Mouse (Mus musculus): Measurements from ENCODE around the gene Fam216a. TPM values are rescaled to one million over a fixed set of nuclear protein-coding genes. Genes with fewer than 3 reads are reported as not detected.
"Not testable (repeated sequence)": the region's sequence is repeated elsewhere in the genome, so short reads cannot be mapped to it uniquely, and the experiment has no call there.

Fam216a gene
- polyA plus RNA-seq (2014; fragmentation: Nextera tagmentation; extraction: Ambion mirVana): 99.6 and 107 TPM in 2 replicates

DNA sequence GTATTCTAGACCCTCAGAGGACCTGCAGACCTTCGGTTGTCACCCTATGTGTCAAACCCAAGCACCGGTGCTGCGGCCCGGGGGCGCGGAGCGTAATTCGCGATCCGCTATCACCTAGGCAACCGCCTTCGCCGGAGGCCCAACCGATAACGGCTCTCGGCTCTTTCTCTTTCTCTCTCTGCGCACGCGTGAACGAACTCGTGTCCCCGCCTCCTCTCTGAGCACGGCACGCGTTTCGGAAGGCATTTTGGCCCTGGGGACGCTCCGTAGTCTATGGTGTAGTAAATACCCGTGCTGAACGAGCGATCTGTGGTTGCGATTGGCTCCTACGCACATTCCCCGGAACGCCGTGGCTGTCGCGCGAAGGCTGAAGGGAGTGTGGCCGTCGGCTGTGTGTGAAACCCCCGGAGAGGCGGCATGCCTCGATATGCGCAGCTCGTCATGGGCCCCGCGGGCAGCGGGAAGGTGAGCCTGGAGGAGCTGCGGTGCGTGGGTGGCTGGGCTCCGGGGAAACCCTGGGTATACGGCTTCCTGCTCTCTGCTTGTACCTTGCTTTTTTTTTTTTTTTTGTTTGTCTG, at the start of gene Fam216a:
TSS of gene Fam216a (minus strand) at position 173 of the 578 bp plus-strand sequence.
- Histone ChIP-seq H3K4me1 (ENCODE audit: control insufficient read depth, insufficient read depth, low read length) (no peaks in the 10 kb centered on the region), H3K9ac (ENCODE audit: low read length) (peak within 1 kb of the TSS; percentile 69), H3K27ac (replicated peaks; ENCODE audit: low read depth, low read length) (peak within 1 kb of the TSS; percentile 94), H3K36me3 (ENCODE audit: control insufficient read depth, insufficient read depth, low read length) (peaks cover 10% of the 10 kb centered on the region; the same call in 1 of the 2 replicates), H3K4me2 (ENCODE audit: low read depth, severe bottlenecking) (peak within 1 kb of the TSS; percentile 65), H3K4me3 (ENCODE audit: low read depth, low read length) (peak within 1 kb of the TSS; percentile 64), H3K27me3 (ENCODE audit: control insufficient read depth, insufficient read depth, low read length) (no peaks in the 10 kb centered on the region), H3K9me3 (ENCODE audit: control insufficient read depth, low read length) (no peaks in the 10 kb centered on the region)
- ATAC-seq (ENCODE audit: insufficient number of reproducible peaks, low FRiP score, low TSS enrichment, low read depth): peak; percentile 91
- WGBS: under 1% methylated on average over 53 of the region's 53 CpGs
- peak; percentile 100 for DNase-seq (ENCODE audit: low spot score)

DNA sequence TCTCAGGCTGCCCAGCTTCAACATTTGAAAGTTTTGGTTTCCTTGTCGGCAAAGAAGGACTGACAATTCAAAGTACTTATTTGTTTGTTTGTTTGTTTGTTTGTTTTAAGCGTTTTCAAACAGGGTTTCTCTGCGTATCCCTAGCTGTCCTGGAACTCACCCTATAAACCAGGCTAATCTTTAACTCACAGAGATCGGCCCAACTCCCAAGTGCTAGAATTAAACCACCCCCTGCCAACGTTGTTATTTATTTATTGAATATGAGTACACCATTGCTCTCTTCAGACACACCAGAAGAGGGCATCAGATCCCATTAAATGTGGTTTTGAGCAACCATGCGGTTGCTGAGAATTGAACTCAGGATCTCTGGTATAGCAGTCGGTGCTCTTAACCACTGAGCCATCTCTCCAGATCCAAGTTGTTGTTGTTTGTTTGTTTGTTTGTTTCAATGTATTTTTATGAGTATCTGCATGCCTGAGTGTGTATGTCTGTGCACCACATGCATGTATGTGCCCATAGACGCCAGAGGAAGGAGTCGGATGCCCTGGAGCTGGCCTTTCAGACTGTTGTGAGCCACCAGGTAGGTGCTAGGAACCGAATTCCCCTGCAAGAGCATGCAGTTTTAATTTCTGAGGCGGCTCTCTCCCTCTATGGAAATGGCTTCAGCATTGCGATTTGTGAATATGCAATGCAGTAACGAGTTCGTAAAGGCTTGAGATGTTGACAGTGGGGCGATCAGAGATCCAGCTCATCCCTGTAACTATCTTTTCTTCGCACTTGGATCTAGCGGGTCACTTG, 49.3 kb upstream of the Fam216a start, which contains the start of gene Anapc7:
TSS of gene Anapc7 (plus strand) at position 423 of the 798 bp plus-strand sequence.
- H3K9ac ChIP-seq (ENCODE audit: low read length): peak within 1 kb of the TSS; percentile 89
- peak within 1 kb of the TSS; percentile 93 for H3K4me3 ChIP-seq (ENCODE audit: low read depth, low read length)
- H3K4me2 ChIP-seq (ENCODE audit: low read depth, severe bottlenecking): peak within 1 kb of the TSS; percentile 93
- WGBS: 25% methylated on average over 17 of the region's 17 CpGs
- no peaks in the 10 kb centered on the region; the same call in 1 of the 2 replicates for H3K4me1 ChIP-seq (ENCODE audit: control insufficient read depth, insufficient read depth, low read length)
- H3K27me3 ChIP-seq (ENCODE audit: control insufficient read depth, insufficient read depth, low read length): no peaks in the 10 kb centered on the region
- peak within 1 kb of the TSS; percentile 64; the same call in 1 of the 2 replicates for H3K27ac ChIP-seq (replicated peaks; ENCODE audit: low read depth, low read length)
- no peak for DNase-seq (ENCODE audit: low spot score)
- no peaks in the 10 kb centered on the region for H3K9me3 ChIP-seq (ENCODE audit: control insufficient read depth, low read length)
- no peak for ATAC-seq (ENCODE audit: insufficient number of reproducible peaks, low FRiP score, low TSS enrichment, low read depth)
- H3K36me3 ChIP-seq (ENCODE audit: control insufficient read depth, insufficient read depth, low read length): no peaks in the 10 kb centered on the region

DNA sequence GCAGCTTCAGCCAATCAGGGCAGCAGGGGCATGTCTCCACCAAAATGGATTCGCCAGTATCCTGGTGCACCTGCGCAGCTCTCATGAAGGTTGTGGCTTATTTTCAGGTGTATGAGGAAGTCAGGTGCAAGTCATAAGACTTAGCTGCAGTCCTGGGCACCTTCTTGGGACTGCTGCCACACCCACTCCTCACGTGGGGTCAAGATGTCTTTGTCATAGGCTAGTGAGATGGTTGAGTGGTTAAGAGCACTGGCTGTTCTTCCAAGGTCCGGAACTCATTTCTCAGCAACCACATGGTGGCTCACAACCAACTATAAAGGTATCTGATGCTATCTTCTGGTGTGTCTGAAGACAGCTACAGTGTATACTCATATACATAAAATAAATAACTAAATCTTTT, 48.5 kb upstream of the Fam216a start:
- not testable (repeated sequence) for H3K9ac ChIP-seq (ENCODE audit: low read length); H3K36me3 ChIP-seq (ENCODE audit: control insufficient read depth, insufficient read depth, low read length); ATAC-seq (ENCODE audit: insufficient number of reproducible peaks, low FRiP score, low TSS enrichment, low read depth); H3K4me1 ChIP-seq (ENCODE audit: control insufficient read depth, insufficient read depth, low read length); H3K27me3 ChIP-seq (ENCODE audit: control insufficient read depth, insufficient read depth, low read length); H3K4me2 ChIP-seq (ENCODE audit: low read depth, severe bottlenecking); DNase-seq (ENCODE audit: low spot score); H3K27ac ChIP-seq (replicated peaks; ENCODE audit: low read depth, low read length); H3K9me3 ChIP-seq (ENCODE audit: control insufficient read depth, low read length); H3K4me3 ChIP-seq (ENCODE audit: low read depth, low read length)
- 70% methylated on average over 4 of the region's 4 CpGs for WGBS

DNA sequence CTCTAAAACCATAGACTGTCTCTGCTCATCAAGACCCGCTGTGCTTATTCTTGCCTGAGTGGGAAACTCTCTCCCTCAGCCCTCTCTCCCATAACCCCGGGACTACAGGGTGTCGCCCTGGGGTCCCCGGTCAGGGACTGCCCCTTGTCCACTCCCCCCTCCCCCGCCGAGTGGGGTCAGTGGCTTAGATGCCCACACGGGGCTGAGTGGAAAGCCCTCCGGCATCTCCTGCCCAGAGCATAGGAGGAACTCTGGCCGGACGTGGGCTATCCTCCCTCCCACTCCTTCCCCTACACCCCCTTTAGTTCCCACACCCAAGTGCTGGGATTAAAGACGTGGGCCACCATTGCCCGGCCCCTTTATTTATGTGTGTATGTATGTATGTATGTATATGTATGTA, 43.3 kb upstream of the Fam216a start:
- H3K27me3 ChIP-seq (ENCODE audit: control insufficient read depth, insufficient read depth, low read length): no peaks in the 10 kb centered on the region
- 91% methylated on average over 12 of the region's 12 CpGs for WGBS
- no peaks in the 10 kb centered on the region for H3K4me1 ChIP-seq (ENCODE audit: control insufficient read depth, insufficient read depth, low read length)
- H3K9ac ChIP-seq (ENCODE audit: low read length): no peak overlapping the region
- H3K4me3 ChIP-seq (ENCODE audit: low read depth, low read length): no peak overlapping the region
- DNase-seq (ENCODE audit: low spot score) (no peak), ATAC-seq (ENCODE audit: insufficient number of reproducible peaks, low FRiP score, low TSS enrichment, low read depth) (no peak)
- no peaks in the 10 kb centered on the region; the same call in 1 of the 2 replicates for H3K9me3 ChIP-seq (ENCODE audit: control insufficient read depth, low read length)
- H3K27ac ChIP-seq (replicated peaks; ENCODE audit: low read depth, low read length): no peak overlapping the region
- no peak overlapping the region for H3K4me2 ChIP-seq (ENCODE audit: low read depth, severe bottlenecking)
- H3K36me3 ChIP-seq (ENCODE audit: control insufficient read depth, insufficient read depth, low read length): no peaks in the 10 kb centered on the region

DNA sequence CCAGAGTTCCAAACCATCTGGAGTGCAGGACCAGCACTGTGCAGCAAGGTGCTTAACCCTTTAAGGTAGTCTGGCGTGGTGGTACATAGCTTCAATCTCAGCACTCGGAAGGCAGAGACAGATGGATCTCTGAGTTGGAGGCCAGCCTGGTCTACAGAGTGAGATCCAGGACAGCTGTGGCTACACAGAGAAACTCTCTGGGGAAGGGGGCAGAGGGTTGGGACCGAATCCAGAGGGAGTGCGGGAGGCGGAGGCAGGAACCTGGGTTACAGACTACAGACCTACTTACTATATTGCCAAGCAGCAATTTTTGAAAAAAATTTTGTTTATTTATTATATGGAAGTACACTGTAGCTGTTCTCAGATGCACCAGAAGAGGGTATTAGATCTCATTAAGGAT, 42.2 kb upstream of the Fam216a start:
- H3K9ac ChIP-seq (ENCODE audit: low read length): no peak overlapping the region
- no peak overlapping the region for H3K4me2 ChIP-seq (ENCODE audit: low read depth, severe bottlenecking)
- H3K27me3 ChIP-seq (ENCODE audit: control insufficient read depth, insufficient read depth, low read length): no peaks in the 10 kb centered on the region
- H3K27ac ChIP-seq (replicated peaks; ENCODE audit: low read depth, low read length): no peak overlapping the region
- no peak overlapping the region for H3K4me3 ChIP-seq (ENCODE audit: low read depth, low read length)
- H3K4me1 ChIP-seq (ENCODE audit: control insufficient read depth, insufficient read depth, low read length): no peaks in the 10 kb centered on the region
- ATAC-seq (ENCODE audit: insufficient number of reproducible peaks, low FRiP score, low TSS enrichment, low read depth) (no peak), DNase-seq (ENCODE audit: low spot score) (no peak)
- no peaks in the 10 kb centered on the region; the same call in 1 of the 2 replicates for H3K36me3 ChIP-seq (ENCODE audit: control insufficient read depth, insufficient read depth, low read length)
- 90% methylated on average over 5 of the region's 5 CpGs for WGBS
- H3K9me3 ChIP-seq (ENCODE audit: control insufficient read depth, low read length): no peaks in the 10 kb centered on the region; the same call in 1 of the 2 replicates

DNA sequence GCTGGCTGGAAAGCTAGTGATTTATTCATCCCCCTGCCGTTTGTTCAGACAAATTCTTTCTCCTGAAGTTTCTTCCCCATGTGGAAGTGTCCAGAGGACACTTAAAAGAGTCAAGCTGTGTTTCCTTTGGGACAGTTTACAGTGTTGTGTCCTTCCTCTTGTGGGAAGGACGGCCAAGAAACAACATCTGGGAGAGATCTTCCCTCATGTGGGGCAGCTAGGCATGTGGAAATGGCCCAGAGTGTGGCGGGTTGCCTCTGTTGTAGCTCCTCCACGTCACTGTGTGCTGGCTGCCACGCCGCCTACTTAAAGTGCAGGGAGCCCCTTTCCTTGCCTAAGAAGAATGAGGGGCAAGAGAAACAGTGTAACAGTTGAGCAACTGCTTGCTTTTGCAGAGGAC, 40.7 kb upstream of the Fam216a start:
- H3K9ac ChIP-seq (ENCODE audit: low read length): no peak overlapping the region
- WGBS: 60% methylated on average over 6 of the region's 6 CpGs

DNA sequence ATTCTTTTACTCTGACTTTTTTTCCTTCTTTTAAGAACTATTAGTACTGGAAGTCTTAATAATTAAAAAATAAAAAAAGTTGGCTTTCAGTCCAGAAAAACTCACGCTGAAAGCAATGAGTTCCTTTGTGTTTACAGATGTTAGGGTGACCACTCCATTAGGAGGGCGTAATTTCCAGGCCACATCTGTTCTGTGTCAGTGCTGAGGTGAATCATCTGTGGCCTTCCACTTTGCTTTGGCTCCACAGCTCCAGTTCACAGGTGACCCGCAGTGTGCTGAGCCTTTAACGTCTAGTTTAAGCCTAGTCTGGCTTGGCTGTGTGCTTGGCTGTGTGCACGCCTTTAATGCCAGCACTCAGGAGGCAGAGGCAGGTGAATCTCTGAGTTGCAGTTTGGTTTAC, 39.7 kb upstream of the Fam216a start:
- ATAC-seq (ENCODE audit: insufficient number of reproducible peaks, low FRiP score, low TSS enrichment, low read depth): no peak
- Histone ChIP-seq H3K4me3 (ENCODE audit: low read depth, low read length) (no peak overlapping the region), H3K36me3 (ENCODE audit: control insufficient read depth, insufficient read depth, low read length) (peaks cover 2% of the 10 kb centered on the region; the same call in 1 of the 2 replicates), H3K9ac (ENCODE audit: low read length) (no peak overlapping the region), H3K4me1 (ENCODE audit: control insufficient read depth, insufficient read depth, low read length) (no peaks in the 10 kb centered on the region), H3K9me3 (ENCODE audit: control insufficient read depth, low read length) (no peaks in the 10 kb centered on the region; the same call in 1 of the 2 replicates), H3K4me2 (ENCODE audit: low read depth, severe bottlenecking) (no peak overlapping the region), H3K27me3 (ENCODE audit: control insufficient read depth, insufficient read depth, low read length) (no peaks in the 10 kb centered on the region), H3K27ac (replicated peaks; ENCODE audit: low read depth, low read length) (no peak overlapping the region)
- DNase-seq (ENCODE audit: low spot score): no peak
- 71% methylated on average over 5 of the region's 5 CpGs for WGBS

More for the DNA sequence above, 40.7 kb upstream of the Fam216a start:
- Histone ChIP-seq H3K36me3 (ENCODE audit: control insufficient read depth, insufficient read depth, low read length) (no peaks in the 10 kb centered on the region; the same call in 1 of the 2 replicates), H3K4me1 (ENCODE audit: control insufficient read depth, insufficient read depth, low read length) (no peaks in the 10 kb centered on the region), H3K9me3 (ENCODE audit: control insufficient read depth, low read length) (no peaks in the 10 kb centered on the region; the same call in 1 of the 2 replicates), H3K4me2 (ENCODE audit: low read depth, severe bottlenecking) (no peak overlapping the region), H3K27me3 (ENCODE audit: control insufficient read depth, insufficient read depth, low read length) (no peaks in the 10 kb centered on the region), H3K27ac (replicated peaks; ENCODE audit: low read depth, low read length) (no peak overlapping the region), H3K4me3 (ENCODE audit: low read depth, low read length) (no peak overlapping the region)
- DNase-seq (ENCODE audit: low spot score) (no peak), ATAC-seq (ENCODE audit: insufficient number of reproducible peaks, low FRiP score, low TSS enrichment, low read depth) (no peak)

DNA sequence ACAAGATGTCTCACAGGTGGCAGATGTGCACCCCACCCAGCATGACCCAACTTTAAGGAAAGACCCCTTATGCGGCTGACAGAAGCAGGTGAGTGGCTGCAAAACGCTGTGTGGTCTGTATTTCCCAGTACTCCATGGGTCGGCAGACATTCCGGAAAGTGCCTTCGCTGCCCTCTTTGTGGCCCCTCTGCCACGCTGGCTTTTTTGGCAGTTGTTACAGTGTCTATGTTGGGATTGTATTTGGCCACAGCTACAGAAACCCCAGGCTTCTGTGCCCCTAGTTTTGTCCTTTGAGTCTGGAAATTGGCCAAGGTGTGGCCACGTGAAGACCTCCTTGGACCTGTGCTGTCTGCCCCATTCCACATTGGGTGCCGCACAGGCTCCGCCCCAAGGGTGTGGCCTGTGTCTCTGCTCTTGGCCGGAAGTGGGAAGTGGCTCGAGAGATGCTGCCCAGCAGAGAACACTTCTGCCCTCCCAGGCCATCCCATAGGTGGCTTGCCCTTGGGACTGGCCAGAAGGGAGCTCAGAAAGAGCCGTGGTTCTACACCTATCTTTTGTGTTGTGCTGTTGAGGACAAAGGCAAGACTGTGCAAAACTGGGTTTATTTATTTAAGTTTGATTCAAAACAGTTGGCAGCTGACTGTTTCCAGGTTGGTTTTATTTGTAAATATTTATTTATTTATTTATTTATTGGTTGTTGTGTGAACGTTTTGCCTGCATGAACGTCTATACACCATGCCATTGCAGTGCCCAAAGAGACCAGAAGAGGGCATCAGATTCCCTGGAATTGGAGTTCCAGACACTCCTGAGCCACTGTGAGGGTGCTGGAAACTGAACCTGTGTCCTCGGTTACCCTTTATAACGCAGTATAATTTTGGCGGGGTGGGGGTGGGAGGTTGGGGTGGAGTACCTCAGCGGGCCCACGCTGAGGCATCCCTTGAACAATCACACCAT, 37.8 kb upstream of the Fam216a start:
- Histone ChIP-seq H3K27me3 (ENCODE audit: control insufficient read depth, insufficient read depth, low read length) (no peaks in the 10 kb centered on the region), H3K4me3 (ENCODE audit: low read depth, low read length) (no peak overlapping the region), H3K27ac (replicated peaks; ENCODE audit: low read depth, low read length) (no peak overlapping the region), H3K9ac (ENCODE audit: low read length) (no peak overlapping the region), H3K4me1 (ENCODE audit: control insufficient read depth, insufficient read depth, low read length) (no peaks in the 10 kb centered on the region), H3K36me3 (ENCODE audit: control insufficient read depth, insufficient read depth, low read length) (peaks cover 17% of the 10 kb centered on the region), H3K4me2 (ENCODE audit: low read depth, severe bottlenecking) (no peak overlapping the region), H3K9me3 (ENCODE audit: control insufficient read depth, low read length) (no peaks in the 10 kb centered on the region; the same call in 1 of the 2 replicates)
- WGBS: 86% methylated on average over 19 of the region's 19 CpGs
- ATAC-seq (ENCODE audit: insufficient number of reproducible peaks, low FRiP score, low TSS enrichment, low read depth) (no peak), DNase-seq (ENCODE audit: low spot score) (no peak)
